Mouse (Mus musculus) thymus, postnatal 25 days (tissue): ENCODE results near the gene A430005L14Rik.

Experiments used
- DNase-seq: peaks from one replicate; pipeline ENCODE4 v3.0.0; 2022

Gene A430005L14Rik

GRCm38 (mm10) chr4:153956569-153957405 lies at the start of gene A430005L14Rik:
Gene A430005L14Rik (plus strand): TSS chr4:153957237.
- DNase-seq = peak; percentile 98

GRCm38 (mm10) chr4:153907573-153907972 lies 49.5 kb upstream of the A430005L14Rik start:
- no peak for DNase-seq

GRCm38 (mm10) chr4:153913635-153914034 lies 43.4 kb upstream of the A430005L14Rik start:
- DNase-seq = no peak

GRCm38 (mm10) chr4:153917773-153918500 lies 39.1 kb upstream of the A430005L14Rik start:
- no peak for DNase-seq

DNA sequence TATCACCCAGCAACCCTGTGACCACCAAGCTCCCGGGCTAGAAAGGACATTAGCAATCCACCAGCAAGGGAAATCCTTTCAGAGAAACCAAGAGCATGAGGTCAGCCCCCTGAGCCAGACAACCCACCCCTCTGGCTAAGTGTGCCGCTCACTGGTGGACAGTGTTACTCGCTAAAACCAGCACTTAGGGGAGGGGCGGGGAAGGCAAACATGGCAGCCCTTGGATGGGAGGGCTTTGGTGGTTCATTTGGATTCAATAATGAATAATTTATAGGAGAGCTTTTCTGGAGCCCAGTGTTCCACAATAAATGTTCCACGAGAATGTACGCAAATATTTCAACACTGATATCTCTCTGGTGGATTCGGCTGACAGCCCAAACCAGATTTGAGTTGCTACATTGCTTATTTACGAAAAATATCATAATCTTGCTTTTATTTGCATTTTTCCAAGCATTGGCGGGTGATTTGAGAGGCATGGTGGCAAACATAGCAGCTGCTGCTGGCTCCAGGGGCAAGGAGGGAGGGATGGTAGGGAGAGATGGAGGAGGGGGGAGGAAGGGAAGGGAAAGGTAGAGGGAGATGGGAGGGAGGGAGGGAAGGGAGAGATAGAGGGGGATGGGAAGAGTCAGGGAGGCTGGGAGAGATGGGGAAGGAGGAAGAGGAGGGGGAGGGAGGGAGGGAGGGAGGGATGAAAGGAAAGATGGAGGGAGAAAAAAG lies 36.4 kb upstream of the A430005L14Rik start:
- no peak for DNase-seq

DNA sequence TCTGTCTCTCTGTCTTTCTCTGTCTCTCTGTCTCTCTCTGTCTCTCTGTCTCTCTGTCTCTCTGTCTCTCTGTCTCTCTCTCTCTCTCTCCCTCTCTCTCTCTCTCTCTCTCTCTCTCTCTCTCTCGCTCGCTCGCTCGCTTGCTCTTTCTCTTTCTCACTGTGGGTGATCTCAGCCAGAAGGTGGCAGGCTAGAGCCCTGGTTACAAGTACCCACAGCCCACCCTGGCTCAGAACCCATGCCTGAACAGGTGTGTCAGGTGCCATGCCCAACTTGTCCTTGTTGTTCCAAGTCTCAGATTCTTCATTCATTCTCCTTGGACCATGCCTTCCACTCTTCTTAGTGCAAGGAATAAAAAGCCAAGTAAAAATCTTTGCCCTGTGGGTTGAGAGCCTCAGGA lies 34.9 kb upstream of the A430005L14Rik start:
- peak; percentile 10 for DNase-seq

GRCm38 (mm10) chr4:153928772-153929299 lies 28.2 kb upstream of the A430005L14Rik start:
- no peak for DNase-seq

DNA sequence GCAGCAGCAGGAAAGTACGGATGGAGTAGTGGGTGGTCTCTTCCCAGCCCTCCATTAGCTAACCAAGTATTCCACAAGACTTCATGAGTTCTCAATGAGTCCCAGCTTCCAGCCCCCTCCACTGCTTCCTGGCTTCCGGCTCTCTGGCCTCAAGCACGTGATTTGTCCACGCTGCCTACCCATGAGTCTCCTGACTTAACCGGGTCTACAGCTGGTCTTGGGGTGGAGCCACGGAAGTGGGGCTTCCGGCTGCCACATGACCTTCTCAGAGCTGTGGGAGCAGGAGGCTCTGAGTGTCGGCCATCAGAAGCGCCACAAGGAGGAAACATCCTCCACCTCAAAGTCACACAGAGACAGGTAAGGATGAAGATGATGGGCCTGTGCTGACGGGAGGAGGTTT lies 27.6 kb upstream of the A430005L14Rik start:
- no peak for DNase-seq

GRCm38 (mm10) chr4:153929921-153930320 lies 27.1 kb upstream of the A430005L14Rik start:
- no peak for DNase-seq

DNA sequence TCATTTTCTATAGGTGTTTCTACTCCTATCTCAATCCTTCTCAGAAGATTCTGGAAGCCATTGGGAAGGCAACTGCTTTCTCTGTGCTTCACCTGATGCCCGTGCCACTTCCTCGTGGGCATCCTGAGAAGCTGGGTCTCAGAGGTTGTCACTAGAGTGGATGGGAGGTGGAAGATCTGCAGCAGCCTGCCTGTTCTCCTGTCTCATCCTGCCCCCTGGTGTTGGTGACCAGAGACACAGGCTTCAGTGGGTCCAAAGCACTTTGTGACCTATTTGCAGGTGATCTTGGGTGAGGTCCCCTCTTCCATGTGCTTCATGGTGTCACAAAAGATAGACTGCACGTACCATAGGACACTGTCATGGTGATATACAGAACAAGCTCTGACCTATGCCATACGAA lies 13.8 kb upstream of the A430005L14Rik start:
- peak; percentile 13 for DNase-seq

DNA sequence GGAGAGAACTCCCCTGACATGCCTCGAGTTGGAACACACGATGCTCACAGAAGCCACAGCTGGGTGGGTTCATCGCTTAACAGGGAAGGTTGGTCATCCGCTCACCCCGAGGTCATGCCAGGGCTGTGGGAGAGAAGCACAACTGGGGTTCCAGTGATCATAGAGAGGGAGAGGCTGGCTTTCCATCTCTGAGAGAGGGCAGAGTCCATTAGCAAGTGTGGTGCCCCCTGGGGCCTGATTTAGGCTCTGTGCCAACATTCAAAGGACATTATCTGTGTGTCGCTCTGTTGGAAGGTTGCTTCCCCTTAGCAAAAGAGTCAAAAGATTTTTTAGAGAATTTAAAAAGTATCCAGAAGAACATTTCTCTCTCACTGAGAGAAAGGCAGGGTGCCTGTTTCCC lies 12.8 kb upstream of the A430005L14Rik start:
- no peak for DNase-seq

- DNase-seq = no peak
Measured at GRCm38 (mm10) chr4:153945741-153946140, 11.3 kb upstream of the A430005L14Rik start.

GRCm38 (mm10) chr4:153950372-153950771 lies 6.7 kb upstream of the A430005L14Rik start:
- no peak for DNase-seq

DNA sequence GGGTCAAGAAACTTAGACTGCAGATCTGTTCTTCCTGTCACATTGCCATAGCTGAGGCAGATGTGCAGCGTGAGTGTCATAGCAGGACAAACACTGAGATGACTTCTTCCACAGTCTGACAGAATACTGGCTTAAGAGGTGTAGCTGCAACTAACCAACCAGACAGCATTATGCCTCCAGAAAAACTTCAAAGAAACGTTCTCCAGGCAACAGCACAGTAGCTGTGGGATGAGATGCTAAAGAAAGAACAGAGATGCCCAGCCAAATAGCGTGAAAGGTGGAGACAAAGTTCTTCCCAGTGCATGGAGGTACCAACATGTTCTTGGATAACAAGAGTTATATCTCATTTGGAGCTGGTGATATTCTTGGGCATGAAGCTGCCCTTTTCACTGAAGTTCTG lies 5.9 kb upstream of the A430005L14Rik start:
- no peak for DNase-seq

- DNase-seq = no peak
Measured at GRCm38 (mm10) chr4:153951692-153952091, 5.3 kb upstream of the A430005L14Rik start.

GRCm38 (mm10) chr4:153955651-153956050 lies 1.4 kb upstream of the A430005L14Rik start:
- no peak for DNase-seq

GRCm38 (mm10) chr4:153957444-153958250 lies 610 bp downstream of the A430005L14Rik start:
- peak; percentile 40 for DNase-seq

GRCm38 (mm10) chr4:153962631-153963030 lies 5.6 kb downstream of the A430005L14Rik start:
- no peak for DNase-seq

- no peak for DNase-seq
Measured at GRCm38 (mm10) chr4:153966651-153967050, 9.6 kb downstream of the A430005L14Rik start.

- DNase-seq = no peak
Measured at GRCm38 (mm10) chr4:153967556-153967955, 10.5 kb downstream of the A430005L14Rik start.

DNA sequence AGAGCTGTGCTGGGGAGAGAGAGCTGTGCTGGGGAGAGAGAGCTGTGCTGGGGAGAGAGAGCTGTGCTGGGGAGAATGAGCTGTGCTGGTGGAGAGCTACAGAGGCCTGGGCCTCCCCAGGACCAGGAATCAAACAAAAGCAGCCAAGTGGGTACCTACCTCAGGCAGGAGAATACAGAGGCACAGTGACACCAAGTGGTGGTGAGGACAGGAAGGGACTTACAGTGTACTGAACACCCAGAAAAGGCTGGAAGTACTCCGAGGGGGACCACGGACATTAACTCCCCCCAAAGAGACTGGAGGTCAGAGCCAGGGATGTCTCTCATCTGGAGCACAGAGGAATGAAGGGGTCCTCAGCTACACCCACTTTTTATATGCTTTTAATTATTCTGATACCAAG lies 11.0 kb downstream of the A430005L14Rik start:
- DNase-seq = no peak
